Mouse (Mus musculus) frontal cortex, postnatal 36 days (tissue): Measurements from ENCODE around the gene Fbxo47.

Source experiments
- DNase-seq, 2 experiments: peaks; one replicate each; pipeline ENCODE4 v3.0.0; 2022; ENCODE audit warnings: low spot score in 2 of 2

The Fbxo47 gene

GRCm38 (mm10) chr11:97883918-97884600, at the start of gene Fbxo47:
Gene Fbxo47, minus strand, starts transcription at chr11:97884154.
- DNase-seq: peak; percentile 93 to 97

GRCm38 (mm10) chr11:97933553-97933952, 49.6 kb upstream of the Fbxo47 start:
- DNase-seq: no peak

- DNase-seq: no peak
These were observed 45.0 kb upstream of the Fbxo47 start for GRCm38 (mm10) chr11:97928905-97929304.

- DNase-seq: no peak
These were observed 40.3 kb upstream of the Fbxo47 start for GRCm38 (mm10) chr11:97924217-97924616.

- DNase-seq: no peak
These were observed 39.7 kb upstream of the Fbxo47 start for GRCm38 (mm10) chr11:97923639-97924038.

GRCm38 (mm10) chr11:97915974-97916503, 32.1 kb upstream of the Fbxo47 start:
- no peak for DNase-seq

- no peak for DNase-seq
These were observed 31.5 kb upstream of the Fbxo47 start for GRCm38 (mm10) chr11:97915471-97915870.

- no peak for DNase-seq
These were observed 29.2 kb upstream of the Fbxo47 start for GRCm38 (mm10) chr11:97913111-97913510.

- DNase-seq: no peak
These were observed 24.8 kb upstream of the Fbxo47 start for GRCm38 (mm10) chr11:97908634-97909348.

- DNase-seq: no peak
These were observed 24.0 kb upstream of the Fbxo47 start for GRCm38 (mm10) chr11:97907935-97908334.

GRCm38 (mm10) chr11:97906905-97907304, 23.0 kb upstream of the Fbxo47 start:
- no peak for DNase-seq

- no peak for DNase-seq
These were observed 22.0 kb upstream of the Fbxo47 start for GRCm38 (mm10) chr11:97905941-97906340.

- DNase-seq: no peak
These were observed 21.6 kb upstream of the Fbxo47 start for GRCm38 (mm10) chr11:97905540-97905939.

GRCm38 (mm10) chr11:97904801-97905200, 20.8 kb upstream of the Fbxo47 start:
- DNase-seq: no peak

- DNase-seq: no peak
These were observed 17.9 kb upstream of the Fbxo47 start for GRCm38 (mm10) chr11:97901806-97902205.

GRCm38 (mm10) chr11:97899822-97900221, 15.9 kb upstream of the Fbxo47 start:
- DNase-seq: peak; percentile 87 to 91

- no peak for DNase-seq
These were observed 13.7 kb upstream of the Fbxo47 start for GRCm38 (mm10) chr11:97897568-97898185.

GRCm38 (mm10) chr11:97896655-97897054, 12.7 kb upstream of the Fbxo47 start:
- no peak for DNase-seq

- DNase-seq: no peak
These were observed 7.9 kb upstream of the Fbxo47 start for GRCm38 (mm10) chr11:97891821-97892220.

- no peak for DNase-seq
These were observed 1.5 kb upstream of the Fbxo47 start for GRCm38 (mm10) chr11:97885296-97885915.

GRCm38 (mm10) chr11:97884601-97885185, 739 bp upstream of the Fbxo47 start:
- DNase-seq: no peak

GRCm38 (mm10) chr11:97883542-97883917, 424 bp downstream of the Fbxo47 start:
- DNase-seq: peak; percentile 59 to 60
